Mouse (Mus musculus): ENCODE results near the gene Adgrl4. TPM values are rescaled to one million over a fixed set of nuclear protein-coding genes. Genes with fewer than 3 reads are reported as not detected.

Adgrl4 gene
- polyA plus RNA-seq, 1 experiment from 2014 or later = 7.6 TPM

DNA sequence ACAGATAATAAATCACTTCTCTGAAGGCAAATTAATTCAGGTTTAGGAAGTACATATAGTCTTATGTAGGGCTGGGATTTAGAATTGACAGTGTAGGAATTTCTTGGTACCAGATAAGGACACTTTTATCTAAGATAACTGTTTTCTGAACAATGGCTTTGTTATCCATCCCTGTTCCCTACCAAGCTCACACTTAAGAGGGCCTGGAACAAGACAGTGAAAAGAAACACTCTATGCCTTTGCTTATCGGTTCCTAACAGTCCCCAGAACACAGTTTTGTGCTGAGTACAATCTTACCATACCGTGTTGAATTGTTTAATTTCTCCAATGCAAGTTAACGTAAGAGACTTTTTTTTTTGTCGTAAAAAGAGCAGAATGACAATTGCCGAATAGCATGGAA lies 677 bp downstream of the Adgrl4 start:
- H3K4me2 ChIP-seq = peak overlapping the region; percentile 50
- H3K27me3 ChIP-seq (replicated peaks) = no peaks in the 10 kb centered on the region
- WGBS = 52% methylated on average over 5 of the region's 5 CpGs
- no peaks in the 10 kb centered on the region for H3K9me3 ChIP-seq
- ATAC-seq (ENCODE audit: insufficient read depth, low FRiP score, low read depth) = no peak
- 0 out of 2 replicates have a peak, but pooled peaks cover 4% of the 10 kb centered on the region for H3K4me1 ChIP-seq
- H3K4me3 ChIP-seq (replicated peaks) = no peak overlapping the region
- no peaks in the 10 kb centered on the region for H3K36me3 ChIP-seq
- no peak overlapping the region for H3K9ac ChIP-seq
- no peak overlapping the region for H3K27ac ChIP-seq

DNA sequence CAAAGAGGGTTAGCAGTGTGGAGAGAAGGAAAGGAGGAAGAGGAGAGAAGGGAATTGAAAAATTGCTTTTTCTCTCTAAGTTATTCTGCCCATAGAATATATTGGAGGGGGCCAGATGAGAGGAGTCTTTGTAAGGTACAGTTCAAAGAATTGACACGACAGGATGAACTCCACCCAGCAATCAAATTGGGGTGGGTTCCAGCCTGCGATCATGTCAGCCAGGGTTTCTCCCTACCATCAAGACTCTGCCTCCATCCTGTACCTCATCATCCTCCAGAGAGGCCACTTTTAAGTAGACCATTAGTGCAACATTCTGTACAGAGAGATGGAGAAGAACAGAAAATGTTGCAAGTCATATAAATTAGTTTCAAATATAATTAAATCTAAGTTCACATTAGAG lies 2.3 kb downstream of the Adgrl4 start:
- 75% methylated on average over 2 of the region's 2 CpGs for WGBS

DNA sequence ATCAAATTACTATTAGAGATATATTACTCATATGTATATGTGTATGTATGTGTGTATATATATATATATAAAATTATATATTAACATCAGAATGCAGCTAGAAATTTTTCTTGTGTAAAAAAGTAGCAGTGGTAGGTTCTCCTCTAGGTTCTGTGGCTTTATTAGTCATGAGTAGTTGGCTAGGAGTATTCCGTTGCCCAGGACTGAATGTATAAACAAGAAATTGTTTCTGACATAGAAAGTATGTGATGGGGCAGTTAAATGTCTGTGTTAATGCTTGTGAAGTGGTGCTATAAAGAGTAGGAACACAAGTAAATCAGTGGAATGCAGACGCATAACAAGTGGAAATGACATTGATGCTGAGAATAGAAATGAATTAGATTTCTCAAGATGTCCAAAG lies 4.3 kb downstream of the Adgrl4 start:
- Histone ChIP-seq H3K27ac (no peak overlapping the region), H3K4me3 (replicated peaks) (no peak overlapping the region), H3K4me2 (no peak overlapping the region), H3K4me1 (0 out of 2 replicates have a peak, but pooled peaks cover 4% of the 10 kb centered on the region), H3K27me3 (replicated peaks) (no peaks in the 10 kb centered on the region), H3K36me3 (no peaks in the 10 kb centered on the region), H3K9me3 (no peaks in the 10 kb centered on the region), H3K9ac (no peak overlapping the region)
- no peak for ATAC-seq (ENCODE audit: insufficient read depth, low FRiP score, low read depth)
- WGBS = 63% methylated on average over 2 of the region's 2 CpGs

More for the DNA sequence above, 2.3 kb downstream of the Adgrl4 start:
- H3K27ac ChIP-seq = no peak overlapping the region
- no peaks in the 10 kb centered on the region for H3K27me3 ChIP-seq (replicated peaks)
- ATAC-seq (ENCODE audit: insufficient read depth, low FRiP score, low read depth) = no peak
- H3K36me3 ChIP-seq = no peaks in the 10 kb centered on the region
- no peak overlapping the region for H3K4me2 ChIP-seq
- H3K4me3 ChIP-seq (replicated peaks) = no peak overlapping the region
- no peaks in the 10 kb centered on the region for H3K9me3 ChIP-seq
- no peak overlapping the region for H3K9ac ChIP-seq
- H3K4me1 ChIP-seq = 0 out of 2 replicates have a peak, but pooled peaks cover 4% of the 10 kb centered on the region

DNA sequence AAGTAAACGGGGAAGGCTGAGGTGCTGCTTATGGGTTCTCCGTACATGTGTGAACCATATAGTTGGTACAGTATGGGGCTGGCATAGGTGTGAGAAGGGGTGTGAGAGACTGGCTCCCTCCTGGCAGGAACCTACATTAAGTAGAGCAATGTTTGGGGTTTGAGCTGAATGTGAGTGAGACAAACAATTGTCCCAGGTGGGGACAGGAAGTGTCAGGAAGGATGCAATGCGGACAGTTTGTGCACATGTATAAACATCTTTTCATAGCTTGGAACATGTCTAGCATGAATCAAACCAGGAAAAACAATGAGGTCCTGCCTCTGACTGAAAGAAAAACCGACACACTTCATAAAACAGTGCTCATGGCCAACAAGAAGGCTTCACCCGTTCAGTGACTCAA lies 5.8 kb downstream of the Adgrl4 start:
- Histone ChIP-seq H3K9me3 (no peaks in the 10 kb centered on the region), H3K4me1 (no peaks in the 10 kb centered on the region), H3K4me2 (no peak overlapping the region), H3K27me3 (replicated peaks) (no peaks in the 10 kb centered on the region), H3K27ac (no peak overlapping the region), H3K4me3 (replicated peaks) (no peak overlapping the region), H3K9ac (no peak overlapping the region), H3K36me3 (no peaks in the 10 kb centered on the region)
- WGBS = 80% methylated on average over 5 of the region's 5 CpGs
- no peak for ATAC-seq (ENCODE audit: insufficient read depth, low FRiP score, low read depth)

DNA sequence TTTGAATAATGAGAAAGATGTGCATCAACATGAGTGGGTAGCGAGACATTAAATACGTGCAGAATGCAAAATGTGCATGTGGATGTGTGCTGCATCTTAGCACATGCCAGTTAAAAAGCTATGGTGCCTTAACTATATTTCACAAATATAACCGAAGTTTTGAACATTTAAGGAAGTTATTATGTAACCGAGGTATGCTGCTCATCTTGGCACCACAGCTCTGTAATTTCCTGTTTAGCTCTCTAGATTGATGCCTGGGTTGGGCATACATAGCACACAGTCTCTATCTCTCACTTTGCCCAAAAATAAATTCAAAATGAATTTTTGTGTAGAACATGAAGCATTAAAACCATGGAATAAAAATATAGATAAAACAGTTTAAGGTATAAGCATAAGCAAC lies 6.6 kb downstream of the Adgrl4 start:
- no peaks in the 10 kb centered on the region for H3K27me3 ChIP-seq (replicated peaks)
- 77% methylated on average over 4 of the region's 4 CpGs for WGBS
- no peak overlapping the region for H3K4me3 ChIP-seq (replicated peaks)
- no peak overlapping the region for H3K9ac ChIP-seq
- no peaks in the 10 kb centered on the region for H3K36me3 ChIP-seq
- no peak overlapping the region for H3K27ac ChIP-seq
- no peak overlapping the region for H3K4me2 ChIP-seq
- no peaks in the 10 kb centered on the region for H3K4me1 ChIP-seq
- no peaks in the 10 kb centered on the region for H3K9me3 ChIP-seq
- no peak for ATAC-seq (ENCODE audit: insufficient read depth, low FRiP score, low read depth)

DNA sequence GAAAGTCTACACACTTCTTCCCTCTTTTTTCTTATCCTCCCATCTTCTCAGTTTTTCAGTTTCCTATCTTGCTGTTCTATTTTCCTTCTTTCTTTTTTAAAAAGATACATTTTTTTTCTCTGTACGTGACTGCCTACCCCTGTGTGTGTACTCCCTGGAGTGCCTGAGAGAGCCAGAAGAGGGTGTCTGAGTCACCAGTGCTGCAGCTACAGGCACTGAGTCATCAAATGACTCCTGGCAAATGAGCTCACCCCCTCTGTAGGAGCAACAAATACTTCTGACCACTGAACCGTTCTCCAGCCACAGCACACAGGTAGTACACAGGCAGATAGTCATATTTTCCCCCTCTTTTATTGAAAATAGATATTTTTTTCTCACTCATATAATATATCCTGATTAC lies 8.2 kb downstream of the Adgrl4 start:
- H3K36me3 ChIP-seq = no peaks in the 10 kb centered on the region
- no peaks in the 10 kb centered on the region for H3K4me1 ChIP-seq
- H3K4me2 ChIP-seq = no peak overlapping the region
- no peaks in the 10 kb centered on the region for H3K27me3 ChIP-seq (replicated peaks)
- 49% methylated on average over 2 of the region's 2 CpGs for WGBS
- no peak overlapping the region for H3K9ac ChIP-seq
- no peaks in the 10 kb centered on the region for H3K9me3 ChIP-seq
- peak; percentile 66 for ATAC-seq (ENCODE audit: insufficient read depth, low FRiP score, low read depth)
- H3K4me3 ChIP-seq (replicated peaks) = no peak overlapping the region
- H3K27ac ChIP-seq = no peak overlapping the region

DNA sequence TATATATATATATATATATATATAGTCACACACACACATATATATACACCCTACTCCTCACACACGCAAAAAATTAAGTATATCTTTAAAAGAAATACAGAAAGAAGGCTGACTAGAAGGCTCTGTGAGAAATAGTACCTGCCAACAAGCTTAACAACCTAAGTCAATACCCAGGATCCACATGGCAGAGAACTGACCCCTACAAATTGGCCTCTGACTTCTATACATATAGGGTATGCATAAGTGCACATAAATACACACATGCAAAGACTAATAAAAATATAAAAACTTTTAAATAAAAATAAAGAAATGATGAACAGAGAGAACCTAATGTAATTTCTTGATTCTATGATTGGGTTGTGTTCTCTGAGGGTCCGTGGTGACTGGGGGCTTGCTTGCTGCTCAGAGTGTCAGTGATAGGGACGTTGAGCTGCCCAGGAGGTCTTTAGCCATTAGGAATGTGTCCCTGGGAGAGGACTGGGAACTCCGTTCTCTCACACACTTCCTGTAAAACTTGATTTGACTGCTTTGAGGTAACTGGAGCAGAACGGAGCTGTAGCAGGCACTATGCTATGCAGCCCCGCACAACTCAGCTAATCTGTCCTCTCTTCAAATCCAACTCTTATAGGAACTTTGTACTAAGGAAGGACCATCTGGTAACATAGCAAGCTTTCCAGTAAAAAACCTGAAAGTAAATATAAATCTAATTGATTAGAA lies 17.5 kb downstream of the Adgrl4 start:
- H3K9me3 ChIP-seq = no peaks in the 10 kb centered on the region
- H3K4me2 ChIP-seq = no peak overlapping the region
- WGBS = 64% methylated on average over 6 of the region's 6 CpGs
- no peaks in the 10 kb centered on the region for H3K27me3 ChIP-seq (replicated peaks)
- no peak for ATAC-seq (ENCODE audit: insufficient read depth, low FRiP score, low read depth)
- no peak overlapping the region for H3K27ac ChIP-seq
- no peak overlapping the region for H3K4me3 ChIP-seq (replicated peaks)
- no peaks in the 10 kb centered on the region for H3K4me1 ChIP-seq
- H3K36me3 ChIP-seq = no peaks in the 10 kb centered on the region
- H3K9ac ChIP-seq = no peak overlapping the region

DNA sequence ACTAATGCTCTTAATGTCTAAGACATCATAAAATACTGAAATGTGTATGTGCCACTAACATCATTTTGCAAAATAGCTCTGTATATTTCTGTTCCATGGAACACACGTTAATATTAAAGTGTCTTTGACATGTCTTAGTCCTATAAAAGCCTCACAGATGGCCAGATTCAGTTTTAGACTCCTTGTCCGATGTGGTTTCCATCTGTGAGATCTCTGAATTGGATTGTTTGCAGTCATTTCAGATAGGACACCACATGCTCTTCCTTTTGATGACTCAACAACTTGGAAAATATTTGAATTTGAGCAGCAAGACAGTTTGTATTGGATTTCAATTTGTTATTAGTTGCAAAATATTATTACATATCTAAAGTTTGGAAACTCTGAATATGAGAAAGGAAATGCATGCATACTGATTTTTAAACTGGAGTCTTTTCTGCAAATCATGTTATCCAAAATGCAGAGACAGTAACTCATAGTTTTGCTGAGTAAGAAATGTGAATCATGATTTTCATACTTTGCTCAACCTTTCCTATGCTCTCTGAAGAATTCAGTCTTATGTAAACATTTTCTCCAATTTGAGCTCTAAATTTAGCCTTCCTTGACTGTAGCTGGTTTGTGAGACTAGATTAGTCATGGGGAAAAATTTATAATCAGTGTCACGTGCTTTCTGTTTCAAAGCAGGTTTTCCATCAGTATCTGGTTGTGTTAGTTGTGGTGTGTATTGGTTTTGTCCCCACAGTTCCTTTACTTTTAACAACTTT lies 21.9 kb downstream of the Adgrl4 start:
- no peak overlapping the region for H3K27ac ChIP-seq
- no peaks in the 10 kb centered on the region for H3K27me3 ChIP-seq (replicated peaks)
- H3K9me3 ChIP-seq = no peaks in the 10 kb centered on the region
- no peak overlapping the region for H3K4me2 ChIP-seq
- H3K4me3 ChIP-seq (replicated peaks) = no peak overlapping the region
- no peaks in the 10 kb centered on the region for H3K36me3 ChIP-seq
- H3K4me1 ChIP-seq = no peaks in the 10 kb centered on the region
- no peak overlapping the region for H3K9ac ChIP-seq
- no peak for ATAC-seq (ENCODE audit: insufficient read depth, low FRiP score, low read depth)
- WGBS = 57% methylated on average over 3 of the region's 3 CpGs

DNA sequence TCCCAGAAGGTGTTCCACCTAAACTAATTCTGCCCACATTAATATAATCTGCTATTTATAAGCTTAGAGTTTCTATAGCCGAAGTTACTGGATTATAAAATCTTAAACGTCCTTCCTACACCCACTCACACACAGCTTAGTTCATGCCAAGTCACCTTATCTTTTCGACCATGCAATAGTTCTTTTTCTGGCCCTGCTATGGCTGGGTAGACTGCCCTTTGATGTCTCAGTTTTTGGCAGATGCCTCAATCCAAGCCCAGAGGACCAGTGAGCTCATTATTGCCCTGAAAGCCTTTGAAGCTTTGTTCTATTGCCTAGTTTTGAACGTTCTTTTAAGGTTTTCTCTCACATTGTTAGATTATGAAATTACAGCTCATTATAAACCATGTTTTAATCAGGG lies 27.5 kb downstream of the Adgrl4 start:
- no peaks in the 10 kb centered on the region for H3K4me1 ChIP-seq
- H3K9me3 ChIP-seq = no peaks in the 10 kb centered on the region
- H3K36me3 ChIP-seq = no peaks in the 10 kb centered on the region
- H3K4me2 ChIP-seq = no peak overlapping the region
- no peaks in the 10 kb centered on the region for H3K27me3 ChIP-seq (replicated peaks)
- ATAC-seq (ENCODE audit: insufficient read depth, low FRiP score, low read depth) = no peak
- no peak overlapping the region for H3K27ac ChIP-seq
- no peak overlapping the region for H3K4me3 ChIP-seq (replicated peaks)
- H3K9ac ChIP-seq = no peak overlapping the region
- WGBS = 68% methylated on average over 4 of the region's 4 CpGs

DNA sequence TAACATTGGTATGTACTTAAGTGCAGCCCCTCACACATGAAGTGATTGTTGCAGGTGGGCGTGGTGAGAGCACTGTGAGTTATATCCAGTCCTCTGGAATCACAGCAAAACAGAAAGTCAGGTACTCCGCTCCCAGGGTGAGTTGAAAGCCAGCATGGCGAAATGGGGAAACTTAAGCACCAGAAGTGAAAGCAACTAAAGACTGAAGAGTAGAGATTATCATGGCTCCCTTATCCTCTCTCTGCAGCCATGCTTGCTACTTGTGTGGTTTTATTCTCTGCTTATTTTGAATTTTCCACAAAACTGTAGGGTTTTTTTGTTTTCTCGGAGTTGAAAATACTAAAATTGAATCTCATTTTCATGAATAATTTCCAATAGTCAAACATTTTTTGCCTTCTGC lies 51.2 kb downstream of the Adgrl4 start:
- Histone ChIP-seq H3K9me3 (no peaks in the 10 kb centered on the region), H3K4me1 (no peaks in the 10 kb centered on the region), H3K4me3 (replicated peaks) (no peak overlapping the region), H3K27ac (no peak overlapping the region), H3K27me3 (replicated peaks) (no peaks in the 10 kb centered on the region), H3K9ac (no peak overlapping the region), H3K36me3 (no peaks in the 10 kb centered on the region), H3K4me2 (no peak overlapping the region)
- no peak for ATAC-seq (ENCODE audit: insufficient read depth, low FRiP score, low read depth)
- 90% methylated on average over 4 of the region's 4 CpGs for WGBS

DNA sequence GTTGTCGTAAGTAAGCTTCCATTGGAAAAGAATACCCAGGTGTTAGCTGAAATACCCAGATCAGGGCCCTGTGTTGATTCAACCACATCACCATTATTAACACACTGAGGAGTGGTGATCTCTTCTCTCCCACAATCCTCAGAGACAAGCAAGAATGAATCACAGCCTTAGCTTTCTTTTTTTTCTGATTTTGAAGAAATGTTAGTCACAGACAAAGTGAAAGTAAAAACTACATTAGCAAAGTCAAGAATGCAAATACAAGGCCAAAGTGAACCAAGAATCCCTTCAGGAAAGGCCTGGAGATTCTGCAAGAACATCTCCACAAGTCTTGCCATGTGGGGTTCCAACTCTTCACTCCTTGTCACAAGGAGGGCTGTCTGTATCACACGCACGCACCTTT lies 67.9 kb downstream of the Adgrl4 start:
- Histone ChIP-seq H3K27ac (no peak overlapping the region), H3K9ac (no peak overlapping the region), H3K4me1 (no peaks in the 10 kb centered on the region), H3K36me3 (no peaks in the 10 kb centered on the region), H3K9me3 (no peaks in the 10 kb centered on the region), H3K27me3 (replicated peaks) (no peaks in the 10 kb centered on the region), H3K4me3 (replicated peaks) (no peak overlapping the region), H3K4me2 (no peak overlapping the region)
- ATAC-seq (ENCODE audit: insufficient read depth, low FRiP score, low read depth) = no peak
- WGBS = 81% methylated on average over 3 of the region's 3 CpGs

DNA sequence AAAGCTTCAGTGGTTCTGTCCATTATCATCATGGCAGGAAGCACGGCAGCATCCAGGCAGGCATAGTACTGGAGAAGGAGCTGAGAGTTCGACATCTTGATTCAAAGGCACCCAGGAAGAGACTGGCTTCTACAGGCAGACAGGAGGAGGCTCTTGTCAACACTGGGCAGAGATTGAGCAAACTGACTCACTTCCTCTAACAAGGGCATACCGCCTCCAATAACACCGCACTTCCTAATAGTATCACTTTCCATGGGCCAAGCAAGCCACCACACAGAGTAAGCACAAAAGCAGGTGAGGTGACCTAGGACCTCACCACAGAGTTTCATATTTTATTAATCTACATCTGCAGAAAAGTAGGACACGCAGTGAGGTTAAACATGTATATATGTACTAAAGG lies 73.5 kb downstream of the Adgrl4 start:
- Histone ChIP-seq H3K9me3 (no peaks in the 10 kb centered on the region), H3K4me1 (no peaks in the 10 kb centered on the region), H3K4me3 (replicated peaks) (no peak overlapping the region), H3K9ac (no peak overlapping the region), H3K27ac (no peak overlapping the region), H3K27me3 (replicated peaks) (no peaks in the 10 kb centered on the region), H3K36me3 (no peaks in the 10 kb centered on the region), H3K4me2 (no peak overlapping the region)
- ATAC-seq (ENCODE audit: insufficient read depth, low FRiP score, low read depth) = no peak
- 89% methylated on average over 5 of the region's 5 CpGs for WGBS
